Mouse (Mus musculus) adrenal gland, postnatal 10 days (tissue): ENCODE measurements around the gene Cox17. TPM values are rescaled to one million over a fixed set of nuclear protein-coding genes. Genes with fewer than 3 reads are reported as not detected.
A peak's percentile ranks its signal among the peaks of the same experiment; 100 is the strongest.

ENCODE experiments used
- DNase-seq: peaks from one replicate; pipeline ENCODE4 v3.0.0; 2021; ENCODE audit warnings: mixed read lengths
- total RNA-seq, 2 experiments: library from RNA; stranded (reverse); gene quantifications; 2 replicates each; pipeline ENCODE4 v1.2.3; 2021

Gene Cox17
- total RNA-seq, 2 experiments from 2014 or later, result 385 to 411 TPM

GRCm38 (mm10) chr16:38392126-38392894 lies 45.5 kb downstream of the Cox17 start:
- peak; percentile 53 for DNase-seq

GRCm38 (mm10) chr16:38394191-38394618 lies 47.4 kb downstream of the Cox17 start:
- no peak for DNase-seq

- no peak for DNase-seq
Measured at GRCm38 (mm10) chr16:38395060-38395730, 48.4 kb downstream of the Cox17 start.

- peak; percentile 91 for DNase-seq
Measured at GRCm38 (mm10) chr16:38396155-38396554, 49.4 kb downstream of the Cox17 start.

- no peak for DNase-seq
Measured at GRCm38 (mm10) chr16:38398266-38398665, 51.5 kb downstream of the Cox17 start.

- no peak for DNase-seq
Measured at GRCm38 (mm10) chr16:38399076-38399475, 52.3 kb downstream of the Cox17 start.

- peak; percentile 74 for DNase-seq
Measured at GRCm38 (mm10) chr16:38399531-38400231, 52.9 kb downstream of the Cox17 start.

- DNase-seq, result peak; percentile 39
Measured at GRCm38 (mm10) chr16:38400311-38400960, 53.6 kb downstream of the Cox17 start.

- no peak for DNase-seq
Measured at GRCm38 (mm10) chr16:38401468-38401867, 54.7 kb downstream of the Cox17 start.

Other genes starting within 250 kb of the Cox17 start
- 10 to 100 TPM in 1 of 2 experiments, 1 to 10 TPM in 1; 2.6 to 14.2 TPM for gene Nr1i2, start 52.2 kb upstream of the Cox17 start, total RNA-seq
- gene Maats1, start 4.8 kb upstream of the Cox17 start, total RNA-seq, result under 1 TPM; 0.42 to 0.51 TPM
- gene Gm21987, start within 50 bp of the Cox17 start, total RNA-seq, result not detected
- gene Popdc2, start 15.2 kb downstream of the Cox17 start, total RNA-seq, result 1 to 10 TPM; 4.6 to 8.5 TPM
- 10 to 100 TPM; 19.9 to 29.6 TPM for gene Pla1a, start 86.2 kb downstream of the Cox17 start, total RNA-seq
- 10 to 100 TPM; 37.0 to 40.0 TPM for gene Adprh, start 105.7 kb downstream of the Cox17 start, total RNA-seq
- gene Cd80, start 108.6 kb downstream of the Cox17 start, total RNA-seq, result under 1 TPM; 0.73 to 0.96 TPM
- 10 to 100 TPM; 43.5 to 52.7 TPM for gene Timmdc1, start 175.7 kb downstream of the Cox17 start, total RNA-seq
- 10 to 100 TPM; 20.4 to 25.6 TPM for gene Poglut1, start 203.3 kb downstream of the Cox17 start, total RNA-seq
- gene Tmem39a, start 211.7 kb downstream of the Cox17 start, total RNA-seq, result 10 to 100 TPM; 57.2 to 60.1 TPM